Mouse (Mus musculus): ENCODE measurements around the gene Exoc7. TPM values are rescaled to one million over a fixed set of nuclear protein-coding genes. Genes with fewer than 3 reads are reported as not detected.

Exoc7 gene
- polyA plus RNA-seq, 1 experiment from 2014 or later = 60.5 TPM

DNA sequence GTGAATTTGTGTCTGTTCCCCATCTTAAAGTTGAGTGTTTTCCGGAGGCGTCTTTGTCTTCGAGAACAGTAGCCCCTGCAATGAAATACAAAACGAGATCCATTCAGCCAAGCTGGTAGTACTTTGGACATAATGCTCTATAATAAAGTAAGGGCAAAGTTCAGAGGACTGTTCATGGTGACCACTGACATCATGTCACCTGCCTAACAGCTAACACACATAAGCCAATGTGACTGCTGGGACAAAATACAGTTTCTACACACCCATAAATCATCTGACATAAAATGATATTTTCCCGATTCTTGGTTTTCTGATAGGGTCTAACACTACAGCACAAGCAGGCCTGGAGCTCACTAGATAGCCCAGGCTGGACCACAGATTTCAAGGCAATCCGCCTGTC lies 38.7 kb downstream of the Exoc7 start:
- Histone ChIP-seq H3K4me1 (peaks cover 17% of the 10 kb centered on the region), H3K27me3 (ENCODE audit: poor library complexity, severe bottlenecking) (no peaks in the 10 kb centered on the region), H3K9me3 (no peaks in the 10 kb centered on the region), H3K36me3 (replicated peaks) (peaks cover 93% of the 10 kb centered on the region), H3K27ac (no peak overlapping the region), H3K4me3 (no peak overlapping the region)
- no peak for DNase-seq (ENCODE audit: extremely low spot score, low spot score)
- WGBS = 96% methylated on average over 6 of the region's 6 CpGs

- Histone ChIP-seq H3K4me3 (no peak overlapping the region), H3K9me3 (no peaks in the 10 kb centered on the region), H3K27me3 (ENCODE audit: poor library complexity, severe bottlenecking) (no peaks in the 10 kb centered on the region), H3K4me1 (peaks cover 10% of the 10 kb centered on the region), H3K27ac (no peak overlapping the region), H3K36me3 (replicated peaks) (peaks cover 100% of the 10 kb centered on the region)
- DNase-seq (ENCODE audit: extremely low spot score, low spot score) = no peak
- 86% methylated on average over 8 of the region's 8 CpGs for WGBS
Observed at GRCm38 (mm10) chr11:116267637-116268036, 39.4 kb downstream of the Exoc7 start.

DNA sequence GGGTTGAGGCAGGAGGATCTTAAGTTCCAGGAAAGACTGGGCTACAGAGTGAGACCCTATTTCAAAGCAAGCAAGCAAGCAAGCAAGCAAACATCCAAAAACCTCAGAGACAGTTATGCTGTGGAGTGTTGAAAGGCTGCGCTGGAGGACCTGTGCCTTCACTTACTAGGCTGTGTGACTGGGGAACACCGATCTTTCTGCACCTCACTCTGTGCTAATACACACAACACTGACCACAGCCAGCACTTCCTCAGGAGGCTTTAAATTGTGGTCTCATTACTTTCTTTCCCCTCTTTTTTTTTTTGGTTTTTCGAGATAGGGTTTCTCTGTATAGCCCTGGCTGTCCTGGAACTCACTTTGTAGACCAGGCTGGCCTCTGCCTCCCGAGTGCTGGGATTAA lies 41.2 kb downstream of the Exoc7 start:
- no peak overlapping the region for H3K27ac ChIP-seq
- DNase-seq (ENCODE audit: extremely low spot score, low spot score) = no peak
- no peaks in the 10 kb centered on the region for H3K4me1 ChIP-seq
- H3K9me3 ChIP-seq = no peaks in the 10 kb centered on the region
- no peaks in the 10 kb centered on the region for H3K27me3 ChIP-seq (ENCODE audit: poor library complexity, severe bottlenecking)
- H3K4me3 ChIP-seq = no peak overlapping the region
- peaks cover 100% of the 10 kb centered on the region for H3K36me3 ChIP-seq (replicated peaks)
- 93% methylated on average over 4 of the region's 4 CpGs for WGBS

DNA sequence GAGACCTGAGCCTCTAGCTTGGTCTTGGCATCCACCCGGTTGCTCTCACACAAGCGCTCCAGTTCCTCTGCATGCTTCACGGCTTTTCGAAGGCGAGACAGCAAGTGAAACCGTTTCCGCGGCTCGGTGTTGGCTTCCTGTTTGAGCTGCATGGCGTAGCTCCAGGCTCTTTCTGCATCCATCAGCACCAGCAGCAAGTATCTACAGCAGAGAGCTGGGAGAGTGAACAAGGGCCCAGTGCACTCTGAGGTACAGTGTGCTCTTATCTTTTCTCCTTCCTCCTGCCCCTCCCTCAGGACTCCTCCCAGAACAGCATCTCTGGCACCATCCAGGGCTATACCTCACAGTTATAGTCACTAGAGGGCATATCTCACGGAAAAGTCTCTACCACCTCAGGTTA lies 41.7 kb downstream of the Exoc7 start:
- 96% methylated on average over 11 of the region's 11 CpGs for WGBS
- peaks cover 100% of the 10 kb centered on the region for H3K36me3 ChIP-seq (replicated peaks)

DNA sequence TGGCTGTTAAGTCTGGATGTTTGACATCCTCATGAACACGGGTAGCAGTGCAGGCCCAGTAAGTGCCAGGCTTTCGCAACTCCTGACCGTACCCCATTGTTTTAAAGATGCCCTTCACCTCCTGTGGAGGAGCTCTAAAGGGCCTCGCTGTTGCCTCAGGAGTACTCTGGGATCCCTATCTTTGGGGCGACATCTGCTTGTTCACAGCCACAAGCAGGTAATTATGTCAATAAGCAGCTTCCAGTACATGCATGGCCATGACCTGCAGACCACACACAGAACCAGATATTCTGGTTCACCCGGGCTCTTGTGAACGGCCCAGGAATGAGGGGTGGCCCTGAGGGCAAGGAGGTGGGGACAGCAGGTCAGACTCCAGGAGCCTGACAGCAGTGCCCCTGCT lies 46.8 kb downstream of the Exoc7 start:
- H3K27me3 ChIP-seq (ENCODE audit: poor library complexity, severe bottlenecking) = no peaks in the 10 kb centered on the region
- no peak for DNase-seq (ENCODE audit: extremely low spot score, low spot score)
- 86% methylated on average over 7 of the region's 7 CpGs for WGBS
- no peaks in the 10 kb centered on the region for H3K9me3 ChIP-seq
- H3K4me3 ChIP-seq = no peak overlapping the region
- H3K27ac ChIP-seq = no peak overlapping the region
- no peaks in the 10 kb centered on the region for H3K4me1 ChIP-seq
- H3K36me3 ChIP-seq (replicated peaks) = peaks cover 100% of the 10 kb centered on the region

More for the DNA sequence above, 41.7 kb downstream of the Exoc7 start:
- H3K27ac ChIP-seq = no peak overlapping the region
- no peaks in the 10 kb centered on the region for H3K9me3 ChIP-seq
- H3K27me3 ChIP-seq (ENCODE audit: poor library complexity, severe bottlenecking) = no peaks in the 10 kb centered on the region
- H3K4me1 ChIP-seq = no peaks in the 10 kb centered on the region
- no peak for DNase-seq (ENCODE audit: extremely low spot score, low spot score)
- H3K4me3 ChIP-seq = no peak overlapping the region

DNA sequence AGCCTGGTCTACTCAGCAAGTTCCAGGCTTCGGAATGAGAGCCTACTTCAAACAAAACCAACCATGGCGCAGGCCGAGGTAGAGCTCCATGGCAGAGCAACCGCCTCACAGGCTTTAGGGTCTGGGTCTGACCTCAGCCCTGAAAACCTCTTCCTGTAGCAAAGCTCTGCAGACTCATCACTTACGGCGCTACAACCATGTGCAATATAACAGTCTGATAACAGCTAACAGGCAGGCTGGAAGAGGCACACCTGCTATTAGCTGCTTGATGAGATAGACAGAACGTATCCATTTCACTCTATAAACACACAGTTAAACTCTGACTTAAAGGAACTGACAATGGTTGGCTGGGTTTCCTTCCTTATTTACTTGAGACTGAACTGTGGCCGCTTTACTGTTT lies 47.6 kb downstream of the Exoc7 start:
- H3K4me3 ChIP-seq = no peak overlapping the region
- peaks cover 100% of the 10 kb centered on the region for H3K36me3 ChIP-seq (replicated peaks)
- no peak overlapping the region for H3K27ac ChIP-seq
- H3K4me1 ChIP-seq = no peaks in the 10 kb centered on the region
- no peak for DNase-seq (ENCODE audit: extremely low spot score, low spot score)
- no peaks in the 10 kb centered on the region for H3K9me3 ChIP-seq
- H3K27me3 ChIP-seq (ENCODE audit: poor library complexity, severe bottlenecking) = no peaks in the 10 kb centered on the region
- WGBS = 97% methylated on average over 8 of the region's 8 CpGs

GRCm38 (mm10) chr11:116255982-116256675 lies 50.9 kb downstream of the Exoc7 start:
- WGBS = 93% methylated on average over 9 of the region's 9 CpGs
- Histone ChIP-seq H3K4me1 (no peaks in the 10 kb centered on the region), H3K9me3 (no peaks in the 10 kb centered on the region), H3K27me3 (ENCODE audit: poor library complexity, severe bottlenecking) (no peaks in the 10 kb centered on the region), H3K4me3 (no peak overlapping the region), H3K36me3 (replicated peaks) (peaks cover 100% of the 10 kb centered on the region), H3K27ac (no peak overlapping the region)
- DNase-seq (ENCODE audit: extremely low spot score, low spot score) = no peak

DNA sequence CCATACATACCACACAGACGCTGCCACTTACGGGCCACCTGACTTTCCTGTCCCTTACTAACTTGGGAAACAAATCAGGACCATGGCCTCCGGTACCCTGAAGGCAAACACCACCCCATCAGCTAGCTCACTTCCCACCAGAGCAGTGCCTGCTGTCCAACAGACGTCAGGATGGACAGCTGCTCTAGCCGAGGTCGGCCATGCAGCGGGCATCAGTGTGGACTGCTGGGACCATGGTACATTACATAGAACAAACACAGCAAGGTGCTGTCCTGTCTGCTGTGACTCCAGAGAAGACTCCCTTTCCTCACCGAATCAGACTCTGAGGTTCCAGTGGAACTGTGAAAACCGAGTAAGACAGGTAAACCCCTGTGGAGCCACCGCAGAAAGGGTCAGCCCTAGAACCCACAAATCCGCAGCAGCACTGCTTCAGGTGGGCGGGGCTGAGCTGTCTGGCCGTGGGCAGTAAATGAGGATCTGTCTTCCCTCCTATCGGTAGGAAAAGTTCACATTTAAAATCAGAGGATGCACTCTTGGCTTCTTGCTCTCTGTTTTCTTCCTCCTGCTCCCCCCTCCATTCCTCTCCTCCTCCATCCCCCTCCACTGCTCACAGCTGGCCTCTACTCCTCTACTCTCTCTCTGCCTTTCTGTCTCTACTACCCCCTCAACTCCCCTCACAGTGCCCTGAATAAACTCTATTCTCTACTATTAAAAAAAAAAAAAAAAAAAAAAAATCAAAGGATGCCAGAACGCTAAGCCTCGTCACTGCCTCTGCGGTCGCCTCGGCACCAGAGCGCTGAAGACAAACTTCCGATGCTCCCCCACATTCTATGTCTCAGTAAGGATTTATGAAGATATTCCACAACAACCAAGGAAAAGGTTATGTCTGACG lies 51.7 kb downstream of the Exoc7 start:
- 89% methylated on average over 22 of the region's 22 CpGs for WGBS
- Histone ChIP-seq H3K4me3 (no peak overlapping the region), H3K9me3 (no peaks in the 10 kb centered on the region), H3K27me3 (ENCODE audit: poor library complexity, severe bottlenecking) (no peaks in the 10 kb centered on the region), H3K27ac (no peak overlapping the region), H3K4me1 (no peaks in the 10 kb centered on the region), H3K36me3 (replicated peaks) (peaks cover 100% of the 10 kb centered on the region)
- DNase-seq (ENCODE audit: extremely low spot score, low spot score) = no peak

DNA sequence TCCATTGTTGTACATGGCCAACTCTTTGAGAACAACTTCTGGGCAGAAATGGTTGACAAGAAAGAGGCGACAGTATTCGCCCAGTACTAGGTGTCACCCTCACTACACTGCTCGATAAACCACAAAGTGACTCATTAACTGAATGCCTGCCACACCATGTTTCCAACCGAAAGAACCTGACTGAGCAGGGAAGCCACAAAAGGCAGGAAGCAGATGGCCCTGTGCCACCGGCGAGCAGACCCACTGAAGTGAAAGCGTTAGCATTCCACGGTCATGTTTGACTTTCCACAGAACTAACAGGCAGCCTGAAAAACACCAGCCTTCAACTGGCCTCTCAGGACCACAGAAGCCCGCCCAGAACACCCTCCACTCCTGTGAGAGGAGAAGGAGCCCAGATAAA lies 52.4 kb downstream of the Exoc7 start:
- no peaks in the 10 kb centered on the region for H3K27me3 ChIP-seq (ENCODE audit: poor library complexity, severe bottlenecking)
- no peak overlapping the region for H3K27ac ChIP-seq
- H3K4me3 ChIP-seq = no peak overlapping the region
- H3K4me1 ChIP-seq = no peaks in the 10 kb centered on the region
- no peaks in the 10 kb centered on the region for H3K9me3 ChIP-seq
- DNase-seq (ENCODE audit: extremely low spot score, low spot score) = no peak
- H3K36me3 ChIP-seq (replicated peaks) = peaks cover 100% of the 10 kb centered on the region
- WGBS = 92% methylated on average over 9 of the region's 9 CpGs

- H3K36me3 ChIP-seq (replicated peaks) = peaks cover 100% of the 10 kb centered on the region
- H3K9me3 ChIP-seq = no peaks in the 10 kb centered on the region
- no peak for DNase-seq (ENCODE audit: extremely low spot score, low spot score)
- no peaks in the 10 kb centered on the region for H3K27me3 ChIP-seq (ENCODE audit: poor library complexity, severe bottlenecking)
- no peak overlapping the region for H3K4me3 ChIP-seq
- H3K27ac ChIP-seq = no peak overlapping the region
- no peaks in the 10 kb centered on the region for H3K4me1 ChIP-seq
- 91% methylated on average over 3 of the region's 3 CpGs for WGBS
Observed at GRCm38 (mm10) chr11:116253076-116253600, 53.9 kb downstream of the Exoc7 start.

- Histone ChIP-seq H3K4me1 (0 out of 2 replicates have a peak, but pooled peaks cover 4% of the 10 kb centered on the region), H3K4me3 (no peak overlapping the region), H3K9me3 (no peaks in the 10 kb centered on the region), H3K27ac (no peak overlapping the region), H3K27me3 (ENCODE audit: poor library complexity, severe bottlenecking) (no peaks in the 10 kb centered on the region), H3K36me3 (replicated peaks) (peaks cover 100% of the 10 kb centered on the region)
- DNase-seq (ENCODE audit: extremely low spot score, low spot score) = no peak
- 93% methylated on average over 8 of the region's 8 CpGs for WGBS
Observed at GRCm38 (mm10) chr11:116250898-116251297, 56.1 kb downstream of the Exoc7 start.

- DNase-seq (ENCODE audit: extremely low spot score, low spot score) = no peak
- no peaks in the 10 kb centered on the region for H3K27me3 ChIP-seq (ENCODE audit: poor library complexity, severe bottlenecking)
- H3K36me3 ChIP-seq (replicated peaks) = peaks cover 100% of the 10 kb centered on the region
- 89% methylated on average over 14 of the region's 14 CpGs for WGBS
- no peak overlapping the region for H3K27ac ChIP-seq
- no peak overlapping the region for H3K4me3 ChIP-seq
- peaks cover 10% of the 10 kb centered on the region for H3K4me1 ChIP-seq
- no peaks in the 10 kb centered on the region for H3K9me3 ChIP-seq
Observed at GRCm38 (mm10) chr11:116247502-116248222, 59.4 kb downstream of the Exoc7 start.

Measured in forebrain, embryonic 10.5 days (tissue).